Mouse (Mus musculus) c-Kit-positive CD71-positive TER-119-positive erythroid progenitor cells, embryonic 14.5 days (primary cell): ENCODE measurements around the gene Pip5k1b.

Experiments used
- DNase-seq: peaks from one replicate; pipeline ENCODE4 v3.0.0-alpha.2; 2013; ENCODE audit warnings: low spot score

Gene Pip5k1b

DNA sequence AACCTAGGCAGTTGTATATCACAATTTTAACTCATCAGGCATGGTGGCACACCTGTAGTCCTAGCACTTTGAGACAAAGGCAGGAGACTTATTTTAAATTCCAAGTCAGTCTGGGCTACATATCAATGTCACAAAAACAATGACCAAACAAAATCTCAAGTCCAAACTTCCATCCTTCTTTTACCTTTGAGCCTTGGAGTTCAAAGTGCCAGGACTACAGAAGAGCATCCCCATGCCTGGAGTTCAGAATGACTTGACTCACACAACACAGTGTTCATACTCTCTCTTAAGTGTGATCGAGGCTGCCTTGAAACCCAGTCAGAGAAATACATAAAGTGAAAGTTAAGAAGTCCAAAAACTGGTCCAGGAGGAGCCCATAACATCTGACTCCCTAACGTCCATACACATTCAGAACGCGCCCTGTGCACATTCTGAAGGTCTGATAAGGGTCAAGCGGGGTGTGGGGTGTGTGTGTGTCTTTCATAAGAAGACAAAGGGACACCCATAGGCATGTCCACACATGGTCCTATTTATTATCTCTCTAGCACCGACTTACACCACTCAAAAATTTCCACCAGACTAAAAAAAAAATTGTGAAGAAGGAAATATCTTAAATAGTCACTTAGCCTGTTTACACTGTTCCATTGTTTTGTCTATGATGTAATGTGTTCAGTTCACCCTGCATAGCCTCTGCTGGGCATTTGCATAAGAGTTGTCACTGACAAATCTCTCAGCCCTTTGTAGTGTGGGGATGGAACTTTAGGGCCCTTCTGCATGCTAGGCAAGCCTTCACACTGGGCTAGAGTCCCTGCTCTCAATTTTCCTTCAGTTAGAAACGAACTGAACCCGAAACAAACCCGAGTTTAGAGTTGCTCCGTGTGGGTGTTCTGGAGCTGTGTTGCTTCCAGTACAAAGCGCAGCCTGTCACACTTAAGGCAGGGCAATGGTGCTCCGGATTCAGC is 296.0 kb downstream of the Pip5k1b start:
- no peak for DNase-seq

DNA sequence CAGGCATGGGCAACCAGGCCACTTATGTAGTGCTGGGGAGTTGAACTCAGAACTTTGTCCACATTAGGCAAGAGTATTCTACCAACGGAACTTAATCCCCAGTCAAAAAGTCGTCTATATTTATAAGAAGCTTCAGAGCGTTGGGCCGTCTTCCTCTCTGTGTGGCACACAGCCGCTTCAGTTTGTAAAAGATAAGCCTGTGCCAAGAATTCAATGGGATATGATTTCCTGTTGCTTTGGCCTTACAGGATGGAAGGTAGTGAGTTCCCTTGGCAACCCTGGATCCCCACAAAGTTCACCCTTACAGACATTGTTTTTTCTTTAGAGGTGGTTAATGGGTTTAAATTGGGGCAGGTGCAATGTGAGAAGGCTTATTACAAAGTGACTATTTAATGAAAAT is 297.3 kb downstream of the Pip5k1b start:
- no peak for DNase-seq

GRCm38 (mm10) chr19:24257962-24258361 is 297.7 kb downstream of the Pip5k1b start:
- DNase-seq, result no peak

- no peak for DNase-seq
These were observed 301.9 kb downstream of the Pip5k1b start for GRCm38 (mm10) chr19:24253657-24254260.

- no peak for DNase-seq
These were observed 303.8 kb downstream of the Pip5k1b start for GRCm38 (mm10) chr19:24251869-24252268.
